ENCODE assay signal across 8 mouse cellular contexts in genomic region chr7:92181959-92182612, GRCm38 (mm10).
DNase-seq lines count a peak whose midpoint lies in the region; ATAC-seq and TF ChIP-seq lines count a peak whose summit lies in the region.

No protein-coding gene starts in this region.

- no peak overlapping the region for H3K4me3 ChIP-seq in layer of hippocampus, adult 2 months
- H3K4me3 ChIP-seq in heart, embryonic 10.5 days: peak overlapping the region; percentile 64
- peak overlapping the region; percentile 51 for H3K4me3 ChIP-seq in limb, embryonic 10.5 days
- no peak overlapping the region for H3K4me3 ChIP-seq in lung, postnatal 0 days (ENCODE audit: low read depth, low read length)

- H3K9ac ChIP-seq in lung, postnatal 0 days (replicated peaks; ENCODE audit: low read depth): no peak overlapping the region

- no peak for TF ChIP-seq EP300 in lung, postnatal 0 days (IDR thresholded peaks at IDR 0.05)

- 10% methylated on average over 10 of the region's 10 CpGs for WGBS in heart, embryonic 10.5 days
- 16% methylated on average over 10 of the region's 10 CpGs for WGBS in limb, embryonic 10.5 days
- WGBS in lung, postnatal 0 days: 20% methylated on average over 10 of the region's 10 CpGs

- H3K27ac ChIP-seq in layer of hippocampus, adult 2 months: no peak overlapping the region
- H3K27ac ChIP-seq in heart, embryonic 10.5 days: 0 out of 2 replicates have a peak overlapping the region, but pooled peaks have one; percentile 13
- no peak overlapping the region for H3K27ac ChIP-seq in limb, embryonic 10.5 days
- H3K27ac ChIP-seq in lung, postnatal 0 days (ENCODE audit: low read length): no peak overlapping the region

- no peaks in the 10 kb centered on the region for H3K9me3 ChIP-seq in heart, embryonic 10.5 days
- H3K9me3 ChIP-seq in limb, embryonic 10.5 days (replicated peaks): no peaks in the 10 kb centered on the region
- no peaks in the 10 kb centered on the region for H3K9me3 ChIP-seq in lung, postnatal 0 days (ENCODE audit: low read length)

- DNase-seq in layer of hippocampus, adult 2 months (ENCODE audit: low spot score in 2 of 2): no peak
- DNase-seq in layer of hippocampus, adult 9-10 months (ENCODE audit: low spot score): no peak
- no peak for DNase-seq in heart, embryonic 10.5 days (ENCODE audit: low spot score)
- DNase-seq in limb, embryonic 10.5 days (ENCODE audit: low spot score): peak; percentile 34
- peak; percentile 13 for DNase-seq in retina, postnatal 7 days (ENCODE audit: low read depth, low spot score)
- DNase-seq in spleen, adult 18-20 months: no peak
- no peak for DNase-seq in urinary bladder, postnatal 4 days (ENCODE audit: low spot score in 2 of 2)
- DNase-seq in lung, postnatal 0 days (ENCODE audit: low spot score): no peak

- no peaks in the 10 kb centered on the region for H3K36me3 ChIP-seq in heart, embryonic 10.5 days
- no peaks in the 10 kb centered on the region for H3K36me3 ChIP-seq in limb, embryonic 10.5 days
- H3K36me3 ChIP-seq in lung, postnatal 0 days (ENCODE audit: insufficient read depth, low read length): no peaks in the 10 kb centered on the region

- no peak for ATAC-seq in lung, postnatal 0 days

- no peak overlapping the region for H3K4me2 ChIP-seq in lung, postnatal 0 days (replicated peaks; ENCODE audit: low read depth, low read length)

- peaks cover 18% of the 10 kb centered on the region for H3K4me1 ChIP-seq in heart, embryonic 10.5 days
- H3K4me1 ChIP-seq in limb, embryonic 10.5 days: peaks cover 27% of the 10 kb centered on the region
- H3K4me1 ChIP-seq in lung, postnatal 0 days (ENCODE audit: insufficient read depth, low read depth, low read length): peaks cover 3% of the 10 kb centered on the region; the same call in 1 of the 2 replicates

- peak; percentile 27 for TF ChIP-seq CTCF in layer of hippocampus, adult 2 months (conservative IDR thresholded peaks at IDR 0.05)
- TF ChIP-seq CTCF in lung, postnatal 0 days (IDR thresholded peaks at IDR 0.05): no peak

- peaks cover 14% of the 10 kb centered on the region for H3K27me3 ChIP-seq in heart, embryonic 10.5 days (ENCODE audit: insufficient read depth, poor library complexity, severe bottlenecking)
- H3K27me3 ChIP-seq in limb, embryonic 10.5 days (ENCODE audit: low read depth, poor library complexity, severe bottlenecking): peaks cover 43% of the 10 kb centered on the region
- H3K27me3 ChIP-seq in lung, postnatal 0 days (replicated peaks; ENCODE audit: insufficient read depth, low read length): no peaks in the 10 kb centered on the region; the same call in 1 of the 2 replicates

Comparison
In these comparisons a context has a peak if more than half of its experiments do, and no peak if none do; other contexts are left out.
1. DNase-seq: peak in limb, embryonic 10.5 days (single experiment) and retina, postnatal 7 days (single experiment); none in layer of hippocampus, adult 2 months (0 of 2), layer of hippocampus, adult 9-10 months (single experiment), heart, embryonic 10.5 days (single experiment), spleen, adult 18-20 months (0 of 2), urinary bladder, postnatal 4 days (0 of 2) and lung, postnatal 0 days (single experiment).
2. H3K4me3 ChIP-seq: peak in heart, embryonic 10.5 days (single experiment) and limb, embryonic 10.5 days (single experiment); none in layer of hippocampus, adult 2 months (single experiment) and lung, postnatal 0 days (single experiment).